Mouse (Mus musculus): Measurements from ENCODE around the gene Man2b1.
"Not testable (repeated sequence)": the region's sequence is repeated elsewhere in the genome, so short reads cannot be mapped to it uniquely, and the experiment has no call there.

The Man2b1 gene

GRCm38 (mm10) chr8:85122995-85123394, 39.9 kb downstream of the Man2b1 start, which contains the start of gene Zfp791:
Zfp791 (minus strand) TSS chr8:85123095.
- no peak for DNase-seq (ENCODE audit: low spot score)

DNA sequence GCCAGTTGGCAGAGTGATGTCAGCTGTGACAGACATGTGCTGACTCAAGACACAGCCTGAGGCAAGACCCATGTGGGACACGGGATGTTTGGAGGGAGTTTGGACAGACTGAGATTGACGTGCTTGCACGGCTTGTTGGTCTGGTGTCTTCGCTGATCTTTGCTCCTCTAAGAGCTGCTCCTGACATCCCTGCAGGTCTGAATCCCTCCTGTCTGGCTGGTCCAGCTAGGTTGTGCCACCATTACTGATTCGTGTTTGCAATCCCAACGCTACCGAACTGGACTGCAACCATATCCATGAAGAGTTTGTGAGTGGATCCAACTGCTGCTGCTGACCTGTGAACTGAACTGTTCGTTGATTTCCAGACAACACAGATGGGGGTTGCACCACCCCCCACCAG, 40.6 kb downstream of the Man2b1 start:
- DNase-seq (ENCODE audit: low spot score), result no peak

GRCm38 (mm10) chr8:85132335-85132734, 49.3 kb downstream of the Man2b1 start:
- DNase-seq (ENCODE audit: low spot score), result no peak

GRCm38 (mm10) chr8:85135690-85136089, 52.6 kb downstream of the Man2b1 start:
- not testable (repeated sequence) for DNase-seq (ENCODE audit: low spot score)

DNA sequence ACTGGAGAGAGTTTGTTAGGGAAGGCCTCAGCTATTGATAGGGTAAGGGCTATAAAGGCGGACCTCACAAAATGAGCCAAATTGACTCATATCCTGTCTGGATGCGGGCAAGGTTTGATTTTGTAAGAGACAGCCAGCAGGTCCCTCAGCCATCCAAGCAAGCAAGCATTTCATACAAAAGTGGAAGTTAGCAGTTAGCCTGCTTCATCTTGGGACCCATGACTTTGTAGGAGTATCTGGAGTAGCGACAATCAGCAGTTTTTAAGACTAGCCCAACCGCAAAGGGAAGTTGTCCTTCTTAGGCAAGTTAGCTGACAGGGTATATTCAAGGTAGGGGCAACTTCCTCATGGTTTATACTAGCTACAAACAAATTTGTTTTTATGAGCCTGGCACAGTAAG, 59.4 kb downstream of the Man2b1 start:
- DNase-seq (ENCODE audit: low spot score), result no peak

Data from ovary, postnatal 10 days (tissue).